Mouse (Mus musculus) intestine, embryonic 16.5 days (tissue): ENCODE measurements around the gene Slc45a1. TPM values are rescaled to one million over a fixed set of nuclear protein-coding genes. Genes with fewer than 3 reads are reported as not detected.

Experiments used
- polyA plus RNA-seq: library from polyadenylated mRNA; unstranded; fragments of >200 nt; fragmentation: Nextera tagmentation; extraction: Ambion mirVana; gene quantifications from 2 replicates; pipeline ENCODE4 v1.2.1, GENCODE M21; 2015

Gene Slc45a1
- polyA plus RNA-seq, 1 experiment from 2014 or later: 1.0 TPM

Other genes starting within 250 kb of the Slc45a1 start
- 28.0 and 28.2 TPM in 2 replicates for gene Errfi1, start 201.7 kb upstream of the Slc45a1 start, polyA plus RNA-seq